Mouse (Mus musculus): Measurements from ENCODE around the gene Tvp23b. TPM values are rescaled to one million over a fixed set of nuclear protein-coding genes. Genes with fewer than 3 reads are reported as not detected.

Gene Tvp23b
- 10.6 and 10.8 TPM in 2 replicates for polyA plus RNA-seq (2012; rRNA removed)

GRCm38 (mm10) chr11:62879220-62880048 lies at the start of gene Tvp23b:
Gene Tvp23b (plus strand): TSS chr11:62879455.

DNA sequence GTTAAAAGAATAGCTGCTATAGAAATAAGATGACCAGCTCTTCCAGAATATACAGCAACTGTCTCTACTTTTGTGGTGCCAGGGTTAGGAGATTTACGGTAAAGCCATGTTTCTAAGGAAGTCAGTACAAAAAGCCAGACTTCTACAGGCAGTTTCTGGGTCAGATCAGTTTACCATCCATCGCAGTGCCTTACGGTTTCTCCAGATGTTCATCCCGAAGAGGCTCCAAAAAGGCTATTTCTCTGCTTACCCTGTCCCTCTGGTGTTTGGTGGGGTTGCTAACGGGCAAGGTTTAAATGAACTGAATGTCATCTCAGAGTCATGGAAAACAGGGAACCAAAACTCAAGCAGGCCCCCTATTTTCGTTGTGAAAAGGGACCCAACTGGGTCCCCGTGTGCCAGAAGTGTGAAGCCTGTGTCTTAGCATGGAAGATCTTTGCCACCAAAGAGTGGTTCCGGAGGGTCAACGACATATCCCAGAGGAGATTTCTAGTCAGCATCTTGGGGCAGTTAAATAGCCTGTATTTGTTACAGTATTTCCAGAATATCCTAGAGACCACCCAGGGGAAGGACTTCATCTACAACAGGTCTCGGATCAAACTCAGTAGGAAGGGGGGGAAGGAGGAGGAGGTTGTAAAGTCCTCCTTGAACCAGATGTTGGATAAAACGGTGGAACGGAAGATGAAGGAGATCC lies 32.1 kb upstream of the Tvp23b start, which contains the start of gene Fbxw10:
Fbxw10 (plus strand) TSS at position 109 of the 694 bp plus-strand sequence.

DNA sequence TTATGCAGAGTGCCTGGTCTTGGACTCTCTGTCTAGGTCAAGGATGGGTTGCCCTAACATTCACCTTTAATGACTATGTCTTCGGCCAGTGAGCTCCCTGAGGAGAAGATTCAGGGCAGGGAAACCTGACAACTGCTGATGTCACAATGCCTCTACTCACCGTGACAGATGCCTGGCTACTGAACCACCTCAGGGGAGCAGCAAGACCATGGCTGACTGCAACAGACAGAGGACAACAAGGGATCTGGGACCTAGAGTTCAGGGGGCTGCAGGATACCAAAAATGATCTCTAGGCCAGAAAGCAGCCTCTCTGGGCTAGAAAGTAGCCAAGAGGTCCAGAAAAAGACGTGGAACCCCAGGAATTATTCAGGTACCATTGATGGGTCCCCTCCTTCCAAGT lies 71.8 kb downstream of the Tvp23b start, which contains the start of gene Cdrt4:
Cdrt4 (plus strand) TSS at position 182 of the 400 bp plus-strand sequence.

Other genes starting within 250 kb of the Tvp23b start
- gene Lrrc75a, start 230.9 kb upstream of the Tvp23b start, polyA plus RNA-seq (2012; rRNA removed), result 56.1 and 58.1 TPM in 2 replicates
- 79.6 and 85.9 TPM in 2 replicates for gene Mmgt2, start 230.8 kb upstream of the Tvp23b start, polyA plus RNA-seq (2012; rRNA removed)
- 1.7 and 1.9 TPM in 2 replicates for gene Zfp287, start 147.6 kb upstream of the Tvp23b start, polyA plus RNA-seq (2012; rRNA removed)
- gene Gm10428, start 126.4 kb upstream of the Tvp23b start, polyA plus RNA-seq (2012; rRNA removed), result not detected in 2 replicates
- gene Zfp286, start 90.0 kb upstream of the Tvp23b start, polyA plus RNA-seq (2012; rRNA removed), result 1.3 and 1.4 TPM in 2 replicates
- 3.5 and 3.6 TPM in 2 replicates for gene Trim16, start 59.2 kb upstream of the Tvp23b start, polyA plus RNA-seq (2012; rRNA removed)
- 0.40 and 0.48 TPM in 2 replicates for gene Fbxw10, start 32.4 kb upstream of the Tvp23b start, polyA plus RNA-seq (2012; rRNA removed)
- not detected in 2 replicates for gene Cdrt4, start 71.7 kb downstream of the Tvp23b start, polyA plus RNA-seq (2012; rRNA removed)
- 0.72 and 1.0 TPM in 2 replicates for gene Tekt3, start 182.2 kb downstream of the Tvp23b start, polyA plus RNA-seq (2012; rRNA removed)
- gene Pmp22, start 249.5 kb downstream of the Tvp23b start, polyA plus RNA-seq (2012; rRNA removed), result 95.7 and 101 TPM in 2 replicates